Mouse (Mus musculus): ENCODE results near the gene D7Ertd443e. TPM values are rescaled to one million over a fixed set of nuclear protein-coding genes. Genes with fewer than 3 reads are reported as not detected.

Gene D7Ertd443e
- total and polyA plus RNA-seq, 3 experiments = not detected

- Histone ChIP-seq H3K9me3 (replicated peaks; ENCODE audit: insufficient read depth, low read length) (no peaks in the 10 kb centered on the region), H3K4me3 (ENCODE audit: control insufficient read depth in 1 of 2, insufficient read depth in 1 of 2, low read depth in 2 of 2, low read length in 2 of 2) (no peak overlapping the region), H3K27ac (ENCODE audit: control insufficient read depth, low read depth, low read length) (no peak overlapping the region), H3K27me3 (ENCODE audit: control insufficient read depth in 1 of 2, insufficient read depth in 2 of 2, low read length in 2 of 2) (no peaks in the 10 kb centered on the region), H3K36me3 (ENCODE audit: control insufficient read depth in 1 of 2, insufficient read depth in 2 of 2, low read length in 2 of 2) (no peaks in the 10 kb centered on the region), H3K79me2 (ENCODE audit: control insufficient read depth, insufficient read depth, low read length, poor library complexity) (no peaks in the 10 kb centered on the region), H3K4me1 (ENCODE audit: control insufficient read depth in 1 of 2, insufficient read depth in 2 of 2, low read length in 2 of 2) (no peaks in the 10 kb centered on the region), H3K9ac (ENCODE audit: control insufficient read depth, low read depth, low read length, poor library complexity, severe bottlenecking) (no peak overlapping the region)
- no peak for DNase-seq (ENCODE audit: low read depth, low spot score)
- TF ChIP-seq CTCF (IDR thresholded peaks at IDR 0.05 in 2 of 3, conservative IDR thresholded peaks at IDR 0.05 in 1 of 3; ENCODE audit: control insufficient read depth in 1 of 3, insufficient read depth in 1 of 3, low read depth in 2 of 3, low read length in 3 of 3, poor library complexity in 1 of 3, severe bottlenecking in 1 of 3) (no peak), TCF12 (IDR thresholded peaks at IDR 0.05; ENCODE audit: low read depth, low read length) (no peak), MEF2A (IDR thresholded peaks at IDR 0.05; ENCODE audit: extremely low read depth, insufficient replicate concordance, low read depth, low read length, poor library complexity, severe bottlenecking) (no peak), ZC3H11A (IDR thresholded peaks at IDR 0.05; ENCODE audit: low read depth, low read length) (no peak), EP300 (IDR thresholded peaks at IDR 0.05; ENCODE audit: low read depth in 1 of 2, low read length in 2 of 2) (no peak), ELF1 (IDR thresholded peaks at IDR 0.05; ENCODE audit: low read depth, low read length) (no peak), NRF1 (IDR thresholded peaks at IDR 0.05; ENCODE audit: insufficient read depth, low read depth, low read length, poor library complexity, severe bottlenecking) (no peak), MAFK (IDR thresholded peaks at IDR 0.05; ENCODE audit: borderline replicate concordance, low read depth, low read length) (no peak), MYB (IDR thresholded peaks at IDR 0.05; ENCODE audit: low read depth, low read length) (no peak)
Measured at GRCm38 (mm10) chr7:134428676-134429075, 43.2 kb upstream of the D7Ertd443e start.

GRCm38 (mm10) chr7:134415014-134415413 lies 29.6 kb upstream of the D7Ertd443e start:
- no peaks in the 10 kb centered on the region for H3K9me3 ChIP-seq (replicated peaks; ENCODE audit: insufficient read depth, low read length)
- H3K36me3 ChIP-seq (ENCODE audit: control insufficient read depth in 1 of 2, insufficient read depth in 2 of 2, low read length in 2 of 2) = no peaks in the 10 kb centered on the region
- TF ChIP-seq CHD2 (IDR thresholded peaks at IDR 0.05; ENCODE audit: low read length) (no peak), ZC3H11A (IDR thresholded peaks at IDR 0.05; ENCODE audit: low read depth, low read length) (no peak), BHLHE40 (IDR thresholded peaks at IDR 0.05; ENCODE audit: borderline replicate concordance, low read depth, low read length) (no peak), MAX (IDR thresholded peaks at IDR 0.05; ENCODE audit: low read length) (no peak), ZKSCAN1 (IDR thresholded peaks at IDR 0.05; ENCODE audit: low read depth, low read length) (no peak), RAD21 (IDR thresholded peaks at IDR 0.05; ENCODE audit: low read depth, low read length) (no peak), NELFE (IDR thresholded peaks at IDR 0.05; ENCODE audit: low read depth, low read length) (no peak), SIN3A (IDR thresholded peaks at IDR 0.05; ENCODE audit: low read length) (no peak), SMC3 (IDR thresholded peaks at IDR 0.05; ENCODE audit: low read depth, low read length) (no peak), MYB (IDR thresholded peaks at IDR 0.05; ENCODE audit: low read depth, low read length) (no peak), ZNF384 (IDR thresholded peaks at IDR 0.05; ENCODE audit: low read depth, low read length) (no peak)
- no peak overlapping the region for H3K27ac ChIP-seq (ENCODE audit: control insufficient read depth, low read depth, low read length)
- no peaks in the 10 kb centered on the region for H3K27me3 ChIP-seq (ENCODE audit: control insufficient read depth in 1 of 2, insufficient read depth in 2 of 2, low read length in 2 of 2)
- no peak overlapping the region for H3K4me3 ChIP-seq (ENCODE audit: control insufficient read depth in 1 of 2, insufficient read depth in 1 of 2, low read depth in 2 of 2, low read length in 2 of 2)
- no peak for DNase-seq (ENCODE audit: low read depth, low spot score)
- H3K9ac ChIP-seq (ENCODE audit: control insufficient read depth, low read depth, low read length, poor library complexity, severe bottlenecking) = no peak overlapping the region
- no peaks in the 10 kb centered on the region for H3K4me1 ChIP-seq (ENCODE audit: control insufficient read depth in 1 of 2, insufficient read depth in 2 of 2, low read length in 2 of 2)
- no peaks in the 10 kb centered on the region for H3K79me2 ChIP-seq (ENCODE audit: control insufficient read depth, insufficient read depth, low read length, poor library complexity)

Data from MEL (cell line).